Mouse (Mus musculus): ENCODE measurements at regions not wholly inside any gene's neighbourhood (a gene's known extent, or its start where the extent isn't known, plus 50 kb on each side); places are given as distances from the start of the nearest gene placed in this dataset.
"Not testable (repeated sequence)": the region's sequence is repeated elsewhere in the genome, so short reads cannot be mapped to it uniquely, and the experiment has no call there.

- not testable (repeated sequence) for H3K4me3 ChIP-seq (replicated peaks; ENCODE audit: extremely low read depth, low read depth, low read length); H3K4me1 ChIP-seq (ENCODE audit: control insufficient read depth, insufficient read depth, low read length)
- WGBS = 2% methylated on average over 25 of the region's 39 CpGs
- peak; percentile 52 for DNase-seq
Observed at GRCm38 (mm10) chr12:20614766-20615165, 375.5 kb upstream of the Asap2 start.
